Mouse (Mus musculus) embryonic fibroblast, embryonic 13.5 days (primary cell): ENCODE data around the gene Cenpi.

ENCODE experiments used
- CTCF ChIP-seq: IDR thresholded peaks from 2 replicates; pipeline ENCODE4 v1.5.1; 2011; ENCODE audit warnings: mild to moderate bottlenecking, control low read depth, low read length, moderate library complexity, borderline replicate concordance; ENCODE audit not compliant: insufficient read depth
- POLR2A ChIP-seq: IDR thresholded peaks from 2 replicates; pipeline ENCODE4 v1.6.1; 2011; ENCODE audit warnings: low read depth, mild to moderate bottlenecking, control low read depth, low read length, moderate library complexity

DNA sequence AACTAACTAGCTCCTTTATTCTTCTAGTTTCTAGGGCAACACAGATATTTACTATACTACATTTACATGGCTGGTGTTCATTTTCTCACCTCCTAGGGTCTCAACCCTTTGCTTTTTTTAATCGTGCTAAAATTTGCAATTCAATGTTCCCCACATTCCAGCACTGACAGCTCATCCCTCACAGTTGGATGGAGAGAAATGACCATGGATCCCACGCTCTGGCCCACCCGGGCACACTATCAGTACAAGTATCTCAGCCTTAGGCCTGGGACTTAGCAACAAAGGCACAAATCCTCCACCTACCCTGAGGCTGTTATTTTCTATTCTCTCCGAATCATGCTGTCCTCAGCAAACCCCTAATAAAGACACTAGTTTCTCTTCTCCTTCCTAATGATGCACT lies 22.1 kb upstream of the Cenpi start:
- no peak for TF ChIP-seq POLR2A
- no peak for TF ChIP-seq CTCF
